Mouse (Mus musculus): Measurements from ENCODE around the gene Tk1. TPM values are rescaled to one million over a fixed set of nuclear protein-coding genes. Genes with fewer than 3 reads are reported as not detected.
A peak's percentile ranks its signal among the peaks of the same experiment; 100 is the strongest.

Gene Tk1
- polyA plus RNA-seq, 1 experiment from 2014 or later = 22.9 TPM

GRCm38 (mm10) chr11:117814704-117815366, 11.1 kb downstream of the Tk1 start:
- H3K4me2 ChIP-seq = no peak overlapping the region
- H3K27ac ChIP-seq (replicated peaks) = no peak overlapping the region
- H3K9me3 ChIP-seq = no peaks in the 10 kb centered on the region
- no peak overlapping the region for H3K9ac ChIP-seq
- WGBS = 91% methylated on average over 6 of the region's 6 CpGs
- peaks cover 15% of the 10 kb centered on the region for H3K4me1 ChIP-seq (replicated peaks)
- no peak for ATAC-seq (ENCODE audit: low FRiP score, low read depth)
- no peaks in the 10 kb centered on the region for H3K36me3 ChIP-seq
- no peak overlapping the region for H3K4me3 ChIP-seq
- H3K27me3 ChIP-seq = peaks cover 5% of the 10 kb centered on the region

- Histone ChIP-seq H3K4me2 (no peak overlapping the region), H3K4me3 (no peak overlapping the region), H3K27ac (replicated peaks) (no peak overlapping the region), H3K9me3 (no peaks in the 10 kb centered on the region), H3K4me1 (replicated peaks) (peaks cover 23% of the 10 kb centered on the region), H3K36me3 (no peaks in the 10 kb centered on the region), H3K27me3 (peaks cover 14% of the 10 kb centered on the region), H3K9ac (no peak overlapping the region)
- no peak for ATAC-seq (ENCODE audit: low FRiP score, low read depth)
- WGBS = 78% methylated on average over 5 of the region's 5 CpGs
Measured at GRCm38 (mm10) chr11:117813867-117814266, 12.0 kb downstream of the Tk1 start.

- Histone ChIP-seq H3K9me3 (no peaks in the 10 kb centered on the region), H3K4me2 (peak overlapping the region; percentile 93), H3K36me3 (no peaks in the 10 kb centered on the region), H3K9ac (peak overlapping the region; percentile 54), H3K27me3 (peaks cover 21% of the 10 kb centered on the region), H3K4me1 (replicated peaks) (peaks cover 23% of the 10 kb centered on the region), H3K27ac (replicated peaks) (no peak overlapping the region), H3K4me3 (peak overlapping the region; percentile 68)
- peak; percentile 76 for ATAC-seq (ENCODE audit: low FRiP score, low read depth)
- WGBS = under 1% methylated on average over 21 of the region's 21 CpGs
Measured at GRCm38 (mm10) chr11:117810401-117811046, 15.4 kb downstream of the Tk1 start.

GRCm38 (mm10) chr11:117809407-117810311, 16.2 kb downstream of the Tk1 start, which contains the start of the genes Gm20708 and Syngr2:
Gm20708 (plus strand) TSS chr11:117809668.
Syngr2 (plus strand) TSS chr11:117809668.
- Histone ChIP-seq H3K4me2 (peak within 1 kb of the TSS; percentile 93), H3K27me3 (peaks cover 21% of the 10 kb centered on the region), H3K9me3 (no peaks in the 10 kb centered on the region), H3K4me3 (peak within 1 kb of the TSS; percentile 68), H3K4me1 (replicated peaks) (peaks cover 23% of the 10 kb centered on the region), H3K36me3 (no peaks in the 10 kb centered on the region), H3K9ac (peak within 1 kb of the TSS; percentile 54), H3K27ac (replicated peaks) (no peak within 1 kb of the TSS)
- ATAC-seq (ENCODE audit: low FRiP score, low read depth) = peak; percentile 75
- under 1% methylated on average over 71 of the region's 75 CpGs for WGBS

GRCm38 (mm10) chr11:117806781-117807180, 19.1 kb downstream of the Tk1 start:
- Histone ChIP-seq H3K4me3 (no peak overlapping the region), H3K4me2 (no peak overlapping the region), H3K27me3 (peaks cover 21% of the 10 kb centered on the region), H3K4me1 (replicated peaks) (peaks cover 23% of the 10 kb centered on the region), H3K9me3 (no peaks in the 10 kb centered on the region), H3K27ac (replicated peaks) (no peak overlapping the region), H3K9ac (no peak overlapping the region), H3K36me3 (no peaks in the 10 kb centered on the region)
- WGBS = 96% methylated on average over 6 of the region's 6 CpGs
- ATAC-seq (ENCODE audit: low FRiP score, low read depth) = no peak

GRCm38 (mm10) chr11:117803166-117803688, 22.7 kb downstream of the Tk1 start:
- Histone ChIP-seq H3K27me3 (0 out of 2 replicates have a peak, but pooled peaks cover under 1% of the 10 kb centered on the region), H3K4me1 (replicated peaks) (no peaks in the 10 kb centered on the region), H3K9ac (no peak overlapping the region), H3K4me3 (no peak overlapping the region), H3K4me2 (no peak overlapping the region), H3K9me3 (no peaks in the 10 kb centered on the region), H3K27ac (replicated peaks) (no peak overlapping the region), H3K36me3 (no peaks in the 10 kb centered on the region)
- no peak for ATAC-seq (ENCODE audit: low FRiP score, low read depth)
- 95% methylated on average over 3 of the region's 3 CpGs for WGBS

- Histone ChIP-seq H3K9me3 (no peaks in the 10 kb centered on the region), H3K27me3 (no peaks in the 10 kb centered on the region)
- WGBS = 79% methylated on average over 7 of the region's 7 CpGs
Measured at GRCm38 (mm10) chr11:117801650-117802049, 24.2 kb downstream of the Tk1 start.

GRCm38 (mm10) chr11:117800038-117800437, 25.9 kb downstream of the Tk1 start:
- H3K27me3 ChIP-seq = no peaks in the 10 kb centered on the region
- no peaks in the 10 kb centered on the region for H3K4me1 ChIP-seq (replicated peaks)
- H3K36me3 ChIP-seq = no peaks in the 10 kb centered on the region
- no peak overlapping the region for H3K4me2 ChIP-seq
- no peak overlapping the region for H3K9ac ChIP-seq
- WGBS = 81% methylated on average over 7 of the region's 7 CpGs
- ATAC-seq (ENCODE audit: low FRiP score, low read depth) = no peak
- no peak overlapping the region for H3K27ac ChIP-seq (replicated peaks)
- no peaks in the 10 kb centered on the region for H3K9me3 ChIP-seq
- H3K4me3 ChIP-seq = no peak overlapping the region

More at GRCm38 (mm10) chr11:117801650-117802049, 24.2 kb downstream of the Tk1 start:
- Histone ChIP-seq H3K4me2 (no peak overlapping the region), H3K36me3 (no peaks in the 10 kb centered on the region), H3K4me1 (replicated peaks) (no peaks in the 10 kb centered on the region), H3K4me3 (no peak overlapping the region), H3K9ac (no peak overlapping the region), H3K27ac (replicated peaks) (no peak overlapping the region)
- ATAC-seq (ENCODE audit: low FRiP score, low read depth) = no peak

GRCm38 (mm10) chr11:117799174-117799573, 26.7 kb downstream of the Tk1 start:
- no peaks in the 10 kb centered on the region for H3K4me1 ChIP-seq (replicated peaks)
- H3K27ac ChIP-seq (replicated peaks) = no peak overlapping the region
- H3K9me3 ChIP-seq = no peaks in the 10 kb centered on the region
- ATAC-seq (ENCODE audit: low FRiP score, low read depth) = no peak
- 74% methylated on average over 5 of the region's 5 CpGs for WGBS
- H3K4me3 ChIP-seq = no peak overlapping the region
- H3K27me3 ChIP-seq = no peaks in the 10 kb centered on the region
- no peak overlapping the region for H3K4me2 ChIP-seq
- no peaks in the 10 kb centered on the region for H3K36me3 ChIP-seq
- H3K9ac ChIP-seq = no peak overlapping the region

GRCm38 (mm10) chr11:117798160-117798541, 27.7 kb downstream of the Tk1 start:
- H3K4me2 ChIP-seq = no peak overlapping the region
- H3K9ac ChIP-seq = no peak overlapping the region
- ATAC-seq (ENCODE audit: low FRiP score, low read depth) = no peak
- no peak overlapping the region for H3K27ac ChIP-seq (replicated peaks)
- no peaks in the 10 kb centered on the region for H3K9me3 ChIP-seq
- 73% methylated on average over 2 of the region's 2 CpGs for WGBS
- no peaks in the 10 kb centered on the region for H3K36me3 ChIP-seq
- no peak overlapping the region for H3K4me3 ChIP-seq
- H3K27me3 ChIP-seq = no peaks in the 10 kb centered on the region
- H3K4me1 ChIP-seq (replicated peaks) = no peaks in the 10 kb centered on the region

GRCm38 (mm10) chr11:117797511-117798159, 28.3 kb downstream of the Tk1 start, which contains the start of gene 6030468B19Rik:
6030468B19Rik (plus strand) TSS chr11:117797660.
- ATAC-seq (ENCODE audit: low FRiP score, low read depth) = no peak
- WGBS = 65% methylated on average over 9 of the region's 9 CpGs
- H3K4me3 ChIP-seq = no peak within 1 kb of the TSS
- H3K4me1 ChIP-seq (replicated peaks) = no peaks in the 10 kb centered on the region
- no peak within 1 kb of the TSS for H3K9ac ChIP-seq
- no peak within 1 kb of the TSS for H3K27ac ChIP-seq (replicated peaks)
- no peaks in the 10 kb centered on the region for H3K27me3 ChIP-seq
- no peaks in the 10 kb centered on the region for H3K36me3 ChIP-seq
- no peaks in the 10 kb centered on the region for H3K9me3 ChIP-seq
- no peak within 1 kb of the TSS for H3K4me2 ChIP-seq

Data from hindbrain, embryonic 15.5 days (tissue).